8 mouse cellular contexts compared by ENCODE assay signal in genomic region chr6:29693953-29694352, GRCm38 (mm10). TPM values are rescaled to one million over a fixed set of nuclear protein-coding genes. Genes with fewer than 3 reads are reported as not detected.
DNase-seq lines count a peak whose midpoint lies in the region; ATAC-seq and TF ChIP-seq lines count a peak whose summit lies in the region.

Gene Tspan33, plus strand, starts transcription at chr6:29694222.

- peak within 1 kb of the TSS; percentile 77 for H3K9ac ChIP-seq in hindbrain, embryonic 12.5 days

- H3K27me3 ChIP-seq in Patski = peaks cover 3% of the 10 kb centered on the region
- H3K27me3 ChIP-seq in hindbrain, embryonic 12.5 days = peaks cover 42% of the 10 kb centered on the region

- peak within 1 kb of the TSS; percentile 77 for H3K4me3 ChIP-seq in hindbrain, embryonic 12.5 days

- CTCF ChIA-PET in Patski (lab: Charles Lee) = no interaction called here

- H3K4me2 ChIP-seq in hindbrain, embryonic 12.5 days (replicated peaks) = peak within 1 kb of the TSS; percentile 84

- TF ChIP-seq CTCF in Patski (IDR thresholded peaks at IDR 0.05) = no peak

- H3K9me3 ChIP-seq in hindbrain, embryonic 12.5 days (replicated peaks) = no peaks in the 10 kb centered on the region

- POLR2A ChIA-PET in Patski (lab: Charles Lee) = no interaction called here

- H3K36me3 ChIP-seq in hindbrain, embryonic 12.5 days = no peaks in the 10 kb centered on the region

- 0% methylated on average over 30 of the region's 41 CpGs for WGBS in hindbrain, embryonic 12.5 days

- peak; percentile 95 for ATAC-seq in Patski
- peak; percentile 98 for ATAC-seq in hindbrain, embryonic 12.5 days (ENCODE audit: low FRiP score)

- no peak within 1 kb of the TSS for H3K27ac ChIP-seq in hindbrain, embryonic 12.5 days

- DNase-seq in Patski (ENCODE audit: low read depth, low spot score) = peak; percentile 54
- peak; percentile 97 to 98 for DNase-seq in cerebellum, postnatal 10 days
- peak; percentile 82 to 91 for DNase-seq in frontal cortex, postnatal 10 days (ENCODE audit: low spot score in 2 of 2)
- DNase-seq in layer of hippocampus, postnatal 14 days (ENCODE audit: low spot score in 2 of 2) = peak; percentile 87 to 94
- DNase-seq in lung, postnatal 10 days = peak; percentile 94
- DNase-seq in ovary, postnatal 14 days (ENCODE audit: low spot score) = peak; percentile 82
- DNase-seq in thymus, postnatal 10 days (ENCODE audit: low spot score in 2 of 2) = peak; percentile 71 to 77

- H3K4me1 ChIP-seq in hindbrain, embryonic 12.5 days = peaks cover 5% of the 10 kb centered on the region; the same call in 1 of the 2 replicates

- in situ Hi-C loops in Patski (cut with MboI; ENCODE audit: low pct_unique_long_range_greater_than_20kb) = no loop called here

RNA-seq across cellular contexts. Expression of gene Tspan33, which starts in this region (rescaled TPM):
- polyA plus RNA-seq in Patski (2021) = 53.5 TPM
- 8.2 and 9.2 TPM in 2 replicates for polyA plus RNA-seq in hindbrain, embryonic 12.5 days (2016; fragmentation: Nextera tagmentation; extraction: Ambion mirVana)
- total RNA-seq in layer of hippocampus, postnatal 14 days (2021) = 10 to 100 TPM; 28.8 to 29.9 TPM
